Mouse (Mus musculus): ENCODE measurements around the gene Pelo. TPM values are rescaled to one million over a fixed set of nuclear protein-coding genes. Genes with fewer than 3 reads are reported as not detected.

Pelo gene
- polyA plus RNA-seq (2012; rRNA removed): 15.7 and 16.1 TPM in 2 replicates

DNA sequence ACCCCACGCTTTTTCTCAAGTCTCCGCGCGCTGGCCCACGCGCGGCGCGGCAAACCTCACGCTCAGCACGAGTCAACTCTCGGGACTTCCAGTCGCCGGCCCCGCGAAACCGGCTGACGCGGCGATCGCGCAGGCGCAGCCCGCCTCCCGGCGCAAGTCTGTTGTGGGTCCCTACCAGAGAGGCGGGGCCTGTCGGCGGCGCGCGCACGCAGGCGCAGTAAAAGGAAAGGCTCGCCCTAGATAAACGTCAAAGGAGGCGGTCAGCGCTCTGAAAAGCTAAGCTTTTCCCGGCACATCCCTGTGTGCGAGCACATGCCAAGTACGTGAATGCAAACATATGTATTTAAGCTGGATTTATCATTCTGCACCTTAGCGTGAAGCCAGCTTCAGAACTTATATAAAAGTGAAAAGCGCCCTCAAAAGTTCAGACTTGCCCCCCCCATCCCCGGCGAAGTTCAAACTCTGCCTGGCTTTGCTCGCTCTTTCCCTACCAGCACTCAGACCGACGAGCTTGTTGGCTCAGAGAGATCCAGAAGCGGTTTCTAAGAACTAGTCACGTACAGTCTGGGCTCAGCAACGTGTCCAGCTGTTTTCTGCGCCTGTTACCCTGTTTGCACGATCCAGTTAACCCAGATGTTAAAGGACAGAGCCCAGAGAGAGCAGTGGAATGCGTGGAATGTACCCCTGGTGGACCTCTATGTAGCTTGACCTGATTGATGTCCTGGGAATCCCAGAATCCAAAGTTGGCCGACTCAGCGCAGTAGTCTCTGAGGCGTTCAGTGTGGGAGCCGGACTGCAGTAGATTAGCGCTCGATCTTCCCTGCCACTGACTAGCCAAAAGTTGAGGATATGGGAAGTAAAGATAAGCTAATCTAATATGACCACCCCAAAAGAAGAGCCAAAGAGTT, at the start of gene Pelo:
Pelo (minus strand) TSS at position 118 of the 908 bp plus-strand sequence.

DNA sequence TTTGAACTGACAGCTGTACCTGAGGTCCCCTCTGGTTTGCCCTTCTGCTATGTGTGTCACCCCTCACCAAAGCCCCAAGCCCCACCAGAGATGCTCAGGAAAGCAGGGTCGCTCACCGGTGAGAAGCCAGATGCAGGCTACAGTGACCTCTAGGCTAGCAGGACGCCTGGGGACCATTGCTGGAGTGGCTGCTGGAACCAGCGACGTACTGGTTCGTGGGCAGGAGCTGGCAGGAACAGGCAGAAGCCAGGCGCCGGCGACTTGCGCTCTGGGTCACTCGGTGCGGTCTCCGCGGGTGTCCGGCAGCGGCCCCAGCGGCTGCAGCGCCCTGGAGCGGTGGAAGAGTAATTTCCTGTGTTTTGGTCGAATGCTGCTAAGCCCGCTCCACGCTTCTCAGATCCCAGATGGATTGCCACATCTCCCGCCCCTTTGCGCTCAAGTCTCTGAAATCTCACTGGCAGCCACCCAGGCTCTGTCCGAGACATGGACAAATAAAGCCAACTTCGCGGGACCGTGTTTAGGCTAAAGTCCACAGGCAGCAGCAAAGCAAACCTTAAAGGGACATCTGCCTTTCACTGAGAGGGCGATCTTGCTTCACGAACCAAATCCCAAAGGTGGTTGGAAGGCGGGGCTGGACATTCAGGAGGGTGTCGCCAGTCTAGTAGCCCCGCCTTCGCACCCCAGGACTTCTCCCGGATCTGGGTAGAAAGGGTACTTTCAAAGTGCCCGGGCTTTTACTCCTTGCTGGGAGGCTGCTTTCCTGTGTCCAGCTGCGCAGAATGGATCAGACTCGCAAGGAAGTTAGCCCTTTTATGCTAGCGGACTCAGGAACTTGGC, 11.6 kb upstream of the Pelo start, which contains the start of the genes Gm49395 and Itga1:
Gm49395 (minus strand) TSS at position 567 of the 837 bp plus-strand sequence.
Itga1 (minus strand) TSS at position 610 of the 837 bp plus-strand sequence.

Other genes with a start within 250 kb of the Pelo start
- gene Itga2, start 158.1 kb downstream of the Pelo start, polyA plus RNA-seq (2012; rRNA removed): 0.83 and 1.3 TPM in 2 replicates
- 0.72 and 0.82 TPM in 2 replicates for gene Gm49395, start 11.7 kb upstream of the Pelo start, polyA plus RNA-seq (2012; rRNA removed)
- gene Itga1, start 11.8 kb upstream of the Pelo start, polyA plus RNA-seq (2012; rRNA removed): 3.0 and 3.2 TPM in 2 replicates

Data from liver, embryonic 18 days (tissue).